Mouse (Mus musculus) spleen, adult 2 months (tissue): ENCODE results near the gene Slc25a23.

Experiments used
- CTCF ChIP-seq: fragments of 200-500 bp; IDR thresholded peaks from 2 replicates; pipeline ENCODE4 v1.5.1; 2011; ENCODE audit warnings: mild to moderate bottlenecking, inconsistent platforms; ENCODE audit not compliant: insufficient read depth, insufficient read length, insufficient replicate concordance; ENCODE audit errors: extremely low read depth
- POLR2A ChIP-seq: fragments of 200-500 bp; IDR thresholded peaks from 2 replicates; pipeline ENCODE4 v1.6.1; 2011; ENCODE audit warnings: low read depth, low read length, inconsistent platforms

GRCm38 (mm10) chr17:57105181-57106034 is 45.7 kb upstream of the Slc25a23 start, which contains the start of gene Tnfsf9:
- TF ChIP-seq CTCF (no peak), POLR2A (no peak)
